Mouse (Mus musculus): Measurements from ENCODE around the gene Trp53rkb. TPM values are rescaled to one million over a fixed set of nuclear protein-coding genes. Genes with fewer than 3 reads are reported as not detected.

Gene Trp53rkb
- total and polyA plus RNA-seq, 2 experiments: 1.8 to 3.0 TPM

GRCm38 (mm10) chr2:166821406-166821805 lies 29.1 kb downstream of the Trp53rkb start:
- no peaks in the 10 kb centered on the region for H3K27me3 ChIP-seq (ENCODE audit: control insufficient read depth, insufficient read depth, low read length)
- H3K4me1 ChIP-seq (ENCODE audit: control insufficient read depth, insufficient read depth, low read length): peaks cover 26% of the 10 kb centered on the region
- H3K9ac ChIP-seq (ENCODE audit: low read depth, low read length): no peak overlapping the region
- no peak overlapping the region for H3K4me3 ChIP-seq (ENCODE audit: insufficient read depth, low read depth, low read length)
- DNase-seq (ENCODE audit: extremely low read depth, low read depth, low spot score): peak; percentile 72
- H3K27ac ChIP-seq (replicated peaks; ENCODE audit: insufficient read depth, low read depth, low read length): no peak overlapping the region
- H3K36me3 ChIP-seq (ENCODE audit: control insufficient read depth, insufficient read depth, low read length): no peaks in the 10 kb centered on the region
- WGBS: 35% methylated on average over 3 of the region's 3 CpGs
- peaks cover 35% of the 10 kb centered on the region for H3K79me2 ChIP-seq (ENCODE audit: control insufficient read depth, insufficient read depth, low read length)
- no peak for TF ChIP-seq POLR2A (IDR thresholded peaks at IDR 0.05; ENCODE audit: extremely low read depth, insufficient read depth, low read length)

DNA sequence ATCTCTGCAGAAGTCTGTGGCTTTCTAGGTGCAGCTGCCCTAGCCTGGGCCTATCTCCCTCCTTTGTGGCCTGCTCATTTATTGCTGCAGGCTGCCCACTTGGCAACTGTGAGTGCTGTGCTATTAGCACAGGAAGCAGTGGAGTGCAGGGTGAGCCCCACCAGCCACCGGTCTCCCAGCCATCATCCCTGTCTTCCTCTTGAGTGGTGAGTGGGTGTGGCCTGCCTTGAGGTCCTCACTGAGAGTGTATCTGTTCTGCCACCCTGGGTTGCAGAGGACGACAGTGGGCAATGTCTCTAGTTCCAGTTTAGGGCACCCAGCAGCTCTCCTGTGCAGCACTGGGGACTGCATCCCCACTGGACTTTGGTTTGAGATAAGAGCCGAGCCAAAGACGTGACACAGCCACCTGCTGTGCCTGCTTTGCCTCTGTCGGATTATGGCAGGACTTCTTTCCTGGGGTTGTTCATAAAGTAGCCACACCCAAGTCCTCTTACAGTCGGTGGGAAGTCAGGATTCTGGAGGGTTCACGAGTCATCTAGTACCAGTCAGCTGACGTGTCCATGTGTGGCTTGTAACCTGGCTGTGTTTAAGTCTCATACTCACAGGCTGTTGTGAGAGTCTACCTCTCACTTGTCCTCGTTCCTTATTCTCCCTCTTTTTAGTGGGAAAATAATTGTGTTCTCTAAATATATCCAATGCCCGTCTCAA lies 29.9 kb downstream of the Trp53rkb start:
- H3K4me3 ChIP-seq (ENCODE audit: insufficient read depth, low read depth, low read length): no peak overlapping the region
- H3K27me3 ChIP-seq (ENCODE audit: control insufficient read depth, insufficient read depth, low read length): no peaks in the 10 kb centered on the region
- TF ChIP-seq CTCF (IDR thresholded peaks at IDR 0.05; ENCODE audit: low read depth, low read length) (no peak), POLR2A (IDR thresholded peaks at IDR 0.05; ENCODE audit: extremely low read depth, insufficient read depth, low read length) (no peak)
- no peaks in the 10 kb centered on the region for H3K36me3 ChIP-seq (ENCODE audit: control insufficient read depth, insufficient read depth, low read length)
- peak; percentile 66 for DNase-seq (ENCODE audit: extremely low read depth, low read depth, low spot score)
- no peak overlapping the region for H3K9ac ChIP-seq (ENCODE audit: low read depth, low read length)
- peaks cover 26% of the 10 kb centered on the region for H3K4me1 ChIP-seq (ENCODE audit: control insufficient read depth, insufficient read depth, low read length)
- H3K79me2 ChIP-seq (ENCODE audit: control insufficient read depth, insufficient read depth, low read length): peaks cover 35% of the 10 kb centered on the region
- 40% methylated on average over 10 of the region's 10 CpGs for WGBS
- no peak overlapping the region for H3K27ac ChIP-seq (replicated peaks; ENCODE audit: insufficient read depth, low read depth, low read length)

DNA sequence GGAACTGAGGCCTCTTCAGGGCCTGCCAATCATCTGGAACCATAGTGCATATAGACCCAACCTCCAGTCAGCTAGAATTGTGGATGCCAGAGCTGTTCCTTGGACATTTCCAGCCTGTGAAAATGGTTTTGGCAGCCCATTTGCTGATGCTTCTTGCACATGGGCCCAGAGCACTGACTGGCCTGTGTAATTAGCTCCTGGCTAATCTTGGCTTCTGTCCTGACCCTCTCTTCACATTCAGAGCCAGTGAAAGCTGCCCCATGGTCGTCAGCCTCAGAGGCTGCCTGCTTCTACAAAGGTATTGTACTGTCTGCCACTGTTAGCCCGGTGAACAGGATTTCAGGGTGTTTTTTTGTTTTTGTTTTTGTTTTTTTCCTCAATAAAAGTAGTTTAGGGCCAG lies 30.6 kb downstream of the Trp53rkb start:
- 64% methylated on average over 2 of the region's 2 CpGs for WGBS
- H3K4me3 ChIP-seq (ENCODE audit: insufficient read depth, low read depth, low read length): no peak overlapping the region
- H3K27me3 ChIP-seq (ENCODE audit: control insufficient read depth, insufficient read depth, low read length): no peaks in the 10 kb centered on the region
- H3K4me1 ChIP-seq (ENCODE audit: control insufficient read depth, insufficient read depth, low read length): peaks cover 26% of the 10 kb centered on the region
- H3K36me3 ChIP-seq (ENCODE audit: control insufficient read depth, insufficient read depth, low read length): peaks cover 2% of the 10 kb centered on the region; the same call in 1 of the 2 replicates
- H3K79me2 ChIP-seq (ENCODE audit: control insufficient read depth, insufficient read depth, low read length): peaks cover 30% of the 10 kb centered on the region
- no peak for TF ChIP-seq POLR2A (IDR thresholded peaks at IDR 0.05; ENCODE audit: extremely low read depth, insufficient read depth, low read length)
- no peak for TF ChIP-seq CTCF (IDR thresholded peaks at IDR 0.05; ENCODE audit: low read depth, low read length)
- peak; percentile 24 for DNase-seq (ENCODE audit: extremely low read depth, low read depth, low spot score)
- no peak overlapping the region for H3K27ac ChIP-seq (replicated peaks; ENCODE audit: insufficient read depth, low read depth, low read length)
- no peak overlapping the region for H3K9ac ChIP-seq (ENCODE audit: low read depth, low read length)

DNA sequence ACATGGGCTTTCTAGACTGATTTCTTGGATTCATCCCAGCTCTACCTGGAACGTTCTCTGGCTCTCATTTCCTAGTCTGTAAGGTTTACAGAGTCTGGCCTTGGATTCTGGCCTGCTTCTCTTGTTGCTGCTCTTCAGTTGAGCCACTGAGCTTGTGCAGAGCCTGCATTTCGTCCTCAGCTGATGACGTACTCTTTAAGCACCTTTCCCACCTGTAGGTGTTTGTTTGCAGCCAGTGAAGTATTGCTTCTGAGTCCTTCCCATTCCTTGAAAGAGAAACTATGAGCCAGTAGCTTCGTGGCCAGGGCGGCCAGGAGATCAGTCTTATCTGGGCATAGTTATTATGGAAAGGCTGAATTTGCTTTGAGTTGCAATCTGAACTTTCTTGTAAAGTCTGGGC lies 32.1 kb downstream of the Trp53rkb start:
- TF ChIP-seq POLR2A (IDR thresholded peaks at IDR 0.05; ENCODE audit: extremely low read depth, insufficient read depth, low read length) (no peak), CTCF (IDR thresholded peaks at IDR 0.05; ENCODE audit: low read depth, low read length) (no peak)
- Histone ChIP-seq H3K79me2 (ENCODE audit: control insufficient read depth, insufficient read depth, low read length) (peaks cover 15% of the 10 kb centered on the region), H3K9ac (ENCODE audit: low read depth, low read length) (no peak overlapping the region), H3K4me3 (ENCODE audit: insufficient read depth, low read depth, low read length) (no peak overlapping the region), H3K36me3 (ENCODE audit: control insufficient read depth, insufficient read depth, low read length) (peaks cover 4% of the 10 kb centered on the region; the same call in 1 of the 2 replicates), H3K27ac (replicated peaks; ENCODE audit: insufficient read depth, low read depth, low read length) (no peak overlapping the region), H3K4me1 (ENCODE audit: control insufficient read depth, insufficient read depth, low read length) (peaks cover 26% of the 10 kb centered on the region), H3K27me3 (ENCODE audit: control insufficient read depth, insufficient read depth, low read length) (no peaks in the 10 kb centered on the region)
- DNase-seq (ENCODE audit: extremely low read depth, low read depth, low spot score): peak; percentile 88
- 34% methylated on average over 5 of the region's 5 CpGs for WGBS

GRCm38 (mm10) chr2:166824998-166825397 lies 32.7 kb downstream of the Trp53rkb start:
- WGBS: 87% methylated on average over 5 of the region's 5 CpGs
- no peak for DNase-seq (ENCODE audit: extremely low read depth, low read depth, low spot score)
- no peak overlapping the region for H3K4me3 ChIP-seq (ENCODE audit: insufficient read depth, low read depth, low read length)
- TF ChIP-seq CTCF (IDR thresholded peaks at IDR 0.05; ENCODE audit: low read depth, low read length): no peak
- TF ChIP-seq POLR2A (IDR thresholded peaks at IDR 0.05; ENCODE audit: extremely low read depth, insufficient read depth, low read length): no peak
- H3K4me1 ChIP-seq (ENCODE audit: control insufficient read depth, insufficient read depth, low read length): peaks cover 26% of the 10 kb centered on the region
- no peak overlapping the region for H3K9ac ChIP-seq (ENCODE audit: low read depth, low read length)
- no peak overlapping the region for H3K27ac ChIP-seq (replicated peaks; ENCODE audit: insufficient read depth, low read depth, low read length)
- H3K79me2 ChIP-seq (ENCODE audit: control insufficient read depth, insufficient read depth, low read length): peaks cover 11% of the 10 kb centered on the region; the same call in 1 of the 2 replicates
- no peaks in the 10 kb centered on the region for H3K27me3 ChIP-seq (ENCODE audit: control insufficient read depth, insufficient read depth, low read length)
- peaks cover 4% of the 10 kb centered on the region; the same call in 1 of the 2 replicates for H3K36me3 ChIP-seq (ENCODE audit: control insufficient read depth, insufficient read depth, low read length)
